Mouse (Mus musculus) heart, embryonic 10.5 days (tissue): ENCODE measurements around the gene Zfp825. TPM values are rescaled to one million over a fixed set of nuclear protein-coding genes. Genes with fewer than 3 reads are reported as not detected.
"Not testable (repeated sequence)": the region's sequence is repeated elsewhere in the genome, so short reads cannot be mapped to it uniquely, and the experiment has no call there.

Source experiments
- DNase-seq: peaks from one replicate; pipeline ENCODE4 v3.0.0-alpha.2; 2017; ENCODE audit warnings: low spot score
- H3K27ac ChIP-seq: fragments of 300-500 bp; sonication (generic); 2 replicates; pipeline ENCODE4 v1.5.1; 2016; ENCODE audit warnings: mild to moderate bottlenecking
- H3K27me3 ChIP-seq: fragments of 300-500 bp; sonication (generic); 2 replicates; pipeline ENCODE4 v1.6.1; 2016; ENCODE audit warnings: mild to moderate bottlenecking; ENCODE audit not compliant: poor library complexity, insufficient read depth, severe bottlenecking
- H3K36me3 ChIP-seq: fragments of 300-500 bp; sonication (generic); 2 replicates; pipeline ENCODE4 v1.6.1; 2016; ENCODE audit warnings: mild to moderate bottlenecking, moderate library complexity
- H3K4me1 ChIP-seq: fragments of 300-500 bp; sonication (generic); 2 replicates; pipeline ENCODE4 v1.6.1; 2016; ENCODE audit warnings: mild to moderate bottlenecking
- H3K4me3 ChIP-seq: fragments of 300-500 bp; sonication (generic); 2 replicates; pipeline ENCODE4 v1.5.1; 2016; ENCODE audit warnings: mild to moderate bottlenecking, moderate library complexity
- H3K9me3 ChIP-seq: fragments of 300-500 bp; sonication (generic); 2 replicates; pipeline ENCODE4 v1.6.1; 2016; ENCODE audit warnings: mild to moderate bottlenecking, moderate library complexity
- WGBS: fragments of 180-500 bp; shearing (Covaris S2); methylation state at CpG from one replicate; pipeline ENCODE4 v1.1.7; 2016; 5-methylcytosine and 5-hydroxymethylcytosine counted together
- polyA plus RNA-seq: library from polyadenylated mRNA; unstranded; fragments of >200 nt; fragmentation: Nextera tagmentation; extraction: Ambion mirVana; gene quantifications from 2 replicates; pipeline ENCODE4 v1.2.1, GENCODE M21; 2016

Gene Zfp825
- 15.4 and 19.1 TPM in 2 replicates for polyA plus RNA-seq

DNA sequence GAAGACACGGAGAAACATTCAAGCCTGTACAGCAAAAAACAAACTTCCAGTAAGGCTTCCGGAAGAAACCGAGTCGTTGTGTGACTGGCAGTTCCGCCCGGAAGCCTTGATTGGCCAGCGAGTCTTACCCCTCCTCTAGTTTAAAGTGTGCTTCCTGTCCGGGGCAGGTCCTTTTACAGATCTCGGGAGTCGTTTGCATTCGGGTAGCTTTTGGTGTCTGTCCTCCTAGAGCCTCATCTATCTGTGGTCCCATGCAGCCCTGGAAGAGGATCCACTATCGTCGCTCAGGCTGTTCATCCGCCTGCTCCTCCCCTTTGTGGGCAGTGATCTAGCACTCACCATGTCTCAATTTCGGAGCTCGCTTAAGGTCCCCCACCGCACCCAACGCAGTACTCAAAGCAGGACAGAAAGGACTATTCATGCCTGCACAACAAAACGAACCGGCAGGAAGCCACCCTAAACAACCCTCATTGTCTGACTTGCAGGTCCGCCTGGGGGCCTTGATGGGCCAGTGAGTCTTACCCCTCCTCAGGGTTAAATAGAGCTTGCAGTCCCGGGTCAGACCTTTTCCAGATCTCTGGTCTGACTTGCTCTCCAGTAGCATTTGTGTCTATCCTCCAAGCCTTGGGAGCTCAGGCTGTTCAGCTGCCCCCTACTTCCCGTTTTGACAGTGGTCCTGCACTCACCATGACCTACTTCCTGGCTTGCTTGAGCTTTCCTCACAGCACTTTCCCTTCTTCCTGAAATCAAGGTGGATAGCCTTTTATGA lies at the start of gene Zfp825:
Gene Zfp825, minus strand, starts transcription at position 82 of the 769 bp plus-strand sequence.
- H3K36me3 ChIP-seq: no peaks in the 10 kb centered on the region
- DNase-seq: peak; percentile 95
- peak within 1 kb of the TSS; percentile 73 for H3K4me3 ChIP-seq
- WGBS: under 1% methylated on average over 23 of the region's 23 CpGs
- H3K27me3 ChIP-seq: no peaks in the 10 kb centered on the region
- H3K9me3 ChIP-seq: no peaks in the 10 kb centered on the region
- peak within 1 kb of the TSS; percentile 89 for H3K27ac ChIP-seq
- H3K4me1 ChIP-seq: 0 out of 2 replicates have a peak, but pooled peaks cover 4% of the 10 kb centered on the region

DNA sequence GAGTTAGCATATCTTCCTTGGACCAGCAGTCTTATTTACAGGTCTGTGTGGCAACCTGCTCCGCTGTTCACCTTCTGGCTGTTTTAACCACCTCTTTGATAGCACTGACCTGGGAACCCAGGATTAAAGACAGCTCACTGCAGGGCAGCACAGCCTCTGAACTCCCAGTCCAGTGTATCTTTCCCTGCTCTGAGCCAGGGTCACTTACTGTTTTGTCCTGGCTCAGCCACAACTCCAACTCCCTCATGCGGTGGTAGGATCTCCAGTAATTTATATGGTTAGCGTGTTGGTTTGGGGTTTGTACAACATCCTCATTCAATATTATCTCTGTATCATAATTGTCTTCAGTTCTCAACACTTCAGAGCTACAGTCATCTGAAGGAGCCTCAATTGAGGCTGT lies 41.6 kb upstream of the Zfp825 start:
- WGBS: 86% methylated on average over 3 of the region's 3 CpGs
- not testable (repeated sequence) for H3K9me3 ChIP-seq

DNA sequence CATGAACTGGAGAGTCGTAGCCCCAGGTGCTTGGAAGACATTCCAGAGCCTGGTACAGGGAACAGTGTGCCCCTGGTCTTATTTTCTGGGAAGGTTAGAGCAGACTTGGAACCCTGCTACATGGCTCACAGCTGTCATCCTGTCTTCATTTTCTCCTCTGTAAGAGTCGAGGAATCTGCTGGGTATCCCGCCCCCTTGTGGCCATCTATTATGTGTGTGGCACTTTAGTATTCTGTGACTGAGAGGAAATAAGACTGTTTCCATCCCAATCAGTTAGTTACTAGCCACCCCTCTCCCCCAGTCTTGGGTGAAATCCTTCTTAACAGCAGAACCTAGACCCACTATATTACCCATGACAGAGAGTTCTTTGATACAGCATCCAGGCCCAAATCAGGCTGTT lies 41.1 kb upstream of the Zfp825 start:
- DNase-seq: peak; percentile 75
- not testable (repeated sequence) for H3K27me3 ChIP-seq, H3K9me3 ChIP-seq, H3K36me3 ChIP-seq, H3K27ac ChIP-seq, H3K4me3 ChIP-seq, H3K4me1 ChIP-seq
- 20% methylated on average over 3 of the region's 3 CpGs for WGBS

More for the DNA sequence above, 41.6 kb upstream of the Zfp825 start:
- not testable (repeated sequence) for DNase-seq, H3K4me3 ChIP-seq, H3K27ac ChIP-seq, H3K27me3 ChIP-seq, H3K4me1 ChIP-seq, H3K36me3 ChIP-seq

DNA sequence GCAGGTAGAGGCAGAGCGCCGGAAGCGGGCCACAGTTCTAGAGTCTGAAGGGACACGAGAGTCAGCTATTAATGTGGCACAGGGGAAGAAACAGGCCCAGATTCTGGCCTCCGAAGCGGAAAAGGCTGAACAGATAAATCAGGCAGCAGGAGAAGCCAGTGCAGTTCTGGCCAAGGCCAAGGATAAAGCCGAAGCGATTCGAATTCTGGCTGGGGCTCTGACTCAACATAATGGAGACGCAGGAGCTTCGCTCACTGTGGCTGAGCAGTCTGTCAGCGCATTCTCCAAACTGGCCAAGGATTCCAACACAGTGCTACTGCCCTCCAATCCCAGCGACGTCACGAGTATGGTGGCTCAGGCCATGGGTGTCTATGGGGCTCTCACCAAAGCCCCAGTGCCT lies 40.3 kb upstream of the Zfp825 start:
- H3K27ac ChIP-seq: no peak overlapping the region
- H3K4me1 ChIP-seq: no peaks in the 10 kb centered on the region
- H3K9me3 ChIP-seq: no peaks in the 10 kb centered on the region
- H3K4me3 ChIP-seq: no peak overlapping the region
- no peak for DNase-seq
- H3K27me3 ChIP-seq: no peaks in the 10 kb centered on the region
- 83% methylated on average over 15 of the region's 15 CpGs for WGBS
- no peaks in the 10 kb centered on the region for H3K36me3 ChIP-seq

DNA sequence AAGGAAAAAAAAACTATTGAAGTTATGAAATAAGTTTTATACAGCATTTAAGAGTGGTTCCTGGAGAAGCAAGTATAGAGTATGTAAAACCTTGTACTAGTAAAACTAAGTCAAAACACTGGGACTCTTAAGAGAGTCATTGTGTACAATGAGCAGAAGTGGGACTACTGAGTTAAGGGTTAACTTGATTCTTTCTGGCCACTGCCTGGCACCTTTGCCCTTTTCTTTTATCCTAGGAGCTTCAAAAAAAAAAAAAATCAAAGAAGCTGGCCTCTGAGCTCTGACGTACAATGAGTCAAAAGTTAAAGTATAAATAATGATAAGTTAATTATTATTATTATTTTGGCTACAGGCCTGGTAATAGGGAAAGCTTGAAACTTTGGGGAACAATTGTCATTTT lies 37.5 kb upstream of the Zfp825 start:
- not testable (repeated sequence) for DNase-seq, H3K36me3 ChIP-seq, H3K27ac ChIP-seq, H3K4me1 ChIP-seq, H3K9me3 ChIP-seq, H3K27me3 ChIP-seq, H3K4me3 ChIP-seq
- 57% methylated on average over 1 of the region's 1 CpGs for WGBS

DNA sequence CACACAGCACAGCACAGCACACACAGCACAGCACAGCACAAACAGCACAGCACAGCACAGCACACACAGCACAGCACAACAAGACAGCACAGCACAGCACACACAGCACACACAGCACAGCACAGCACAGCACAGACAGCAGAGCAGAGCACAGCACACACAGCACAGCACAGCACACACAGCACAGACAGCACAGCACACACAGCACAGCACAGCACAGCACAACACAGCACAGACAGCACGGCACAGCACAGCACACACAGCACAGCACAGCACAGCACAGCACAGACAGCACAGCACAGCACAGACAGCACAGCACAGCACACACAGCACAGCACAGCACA lies 35.6 kb upstream of the Zfp825 start:
- H3K9me3 ChIP-seq, H3K27me3 ChIP-seq, H3K36me3 ChIP-seq, H3K27ac ChIP-seq, H3K4me1 ChIP-seq, H3K4me3 ChIP-seq: not testable (repeated sequence)
- WGBS: 16% methylated on average over 1 of the region's 1 CpGs
- peak; percentile 75 for DNase-seq

DNA sequence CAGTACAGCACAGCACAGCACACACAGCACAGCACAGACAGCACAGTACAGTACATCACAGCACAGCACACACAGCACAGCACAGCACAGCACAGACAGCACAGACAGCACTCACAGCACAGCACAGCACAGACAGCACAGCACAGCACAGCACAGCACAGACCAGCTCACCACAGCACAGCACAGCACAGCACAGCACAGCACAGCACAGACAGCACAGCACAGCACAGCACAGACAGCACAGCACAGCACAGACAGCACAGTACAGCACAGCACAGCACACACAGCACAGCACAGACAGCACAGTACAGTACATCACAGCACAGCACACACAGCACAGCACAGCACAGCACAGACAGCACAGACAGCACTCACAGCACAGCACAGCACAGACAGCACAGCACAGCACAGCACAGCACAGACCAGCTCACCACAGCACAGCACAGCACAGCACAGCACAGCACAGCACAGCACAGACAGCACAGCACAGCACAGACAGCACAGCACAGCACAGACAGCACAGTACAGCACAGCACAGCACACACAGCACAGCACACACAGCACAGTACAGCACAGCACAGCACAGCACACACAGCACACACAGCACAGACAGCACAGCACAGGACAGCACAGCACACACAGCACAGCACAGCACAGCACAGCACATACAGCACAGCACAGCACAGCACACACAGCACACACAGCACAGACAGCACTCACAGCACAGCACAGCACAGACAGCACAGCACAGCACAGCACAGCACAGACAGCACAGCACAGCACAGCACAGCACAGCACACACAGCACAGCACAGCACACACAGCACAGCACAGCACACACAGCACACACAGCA lies 35.0 kb upstream of the Zfp825 start:
- H3K9me3 ChIP-seq, H3K4me3 ChIP-seq, H3K4me1 ChIP-seq, H3K27ac ChIP-seq, DNase-seq, H3K27me3 ChIP-seq, H3K36me3 ChIP-seq: not testable (repeated sequence)

DNA sequence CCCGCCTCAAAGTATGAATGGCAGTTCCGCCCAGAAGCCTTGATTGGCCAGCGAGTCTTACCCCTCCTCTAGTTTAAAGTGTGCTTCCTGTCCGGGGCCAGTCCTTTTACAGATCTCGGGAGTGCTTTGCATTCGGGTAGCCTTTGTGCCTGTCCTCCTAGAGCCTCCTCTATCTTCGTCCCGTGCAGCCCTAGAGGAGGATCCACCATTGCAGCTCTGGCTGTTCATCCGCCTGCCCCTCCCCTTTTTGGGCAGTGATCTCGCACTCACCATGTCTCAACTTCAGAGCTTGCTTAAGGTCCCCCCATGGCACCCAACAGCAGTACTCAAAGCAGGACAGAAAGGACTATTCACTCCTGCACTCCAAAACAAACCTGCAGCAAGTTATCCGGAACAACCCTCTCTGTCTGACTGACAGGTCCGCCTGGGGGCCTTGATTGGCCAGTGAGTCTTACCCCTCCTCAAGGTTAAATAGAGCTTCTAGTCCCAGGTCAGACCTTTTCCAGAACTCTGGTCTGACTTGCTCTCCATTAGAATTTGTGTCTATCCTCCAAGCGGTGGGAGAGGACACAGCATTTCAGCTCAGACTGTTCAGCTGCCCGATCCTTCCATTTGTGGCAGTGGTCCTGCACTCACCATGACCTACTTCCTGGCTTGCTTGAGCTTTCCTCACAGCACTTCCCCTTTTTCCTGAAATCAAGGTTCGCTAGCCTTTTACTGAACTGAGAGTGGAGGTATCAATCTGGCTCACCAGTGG lies 28.9 kb upstream of the Zfp825 start:
- Histone ChIP-seq H3K36me3 (no peaks in the 10 kb centered on the region), H3K27ac (peak overlapping the region; percentile 88), H3K4me3 (peak overlapping the region; percentile 66), H3K9me3 (no peaks in the 10 kb centered on the region), H3K4me1 (no peaks in the 10 kb centered on the region), H3K27me3 (no peaks in the 10 kb centered on the region)
- DNase-seq: peak; percentile 91
- WGBS: 1% methylated on average over 15 of the region's 15 CpGs

DNA sequence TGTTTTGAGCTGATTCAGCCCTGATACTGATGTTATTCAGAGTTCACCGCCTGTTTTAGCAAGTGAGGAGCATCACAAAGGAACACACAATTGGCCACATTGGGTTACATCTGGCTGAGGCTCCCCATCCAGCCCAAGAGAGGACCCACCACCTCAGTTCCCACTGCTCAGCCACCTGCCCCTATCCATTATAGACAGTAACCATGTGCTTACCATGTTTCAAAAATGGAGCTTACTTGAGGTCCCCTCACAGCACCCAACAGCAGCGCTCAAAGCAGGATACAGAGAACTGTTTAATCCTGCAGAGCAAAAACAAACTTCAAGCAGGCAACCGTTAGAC lies 28.3 kb upstream of the Zfp825 start:
- H3K9me3 ChIP-seq, DNase-seq, H3K27me3 ChIP-seq, H3K36me3 ChIP-seq, H3K4me1 ChIP-seq: not testable (repeated sequence)
- H3K27ac ChIP-seq: peak overlapping the region; percentile 88
- peak overlapping the region; percentile 66 for H3K4me3 ChIP-seq
- WGBS: 3% methylated on average over 3 of the region's 3 CpGs

DNA sequence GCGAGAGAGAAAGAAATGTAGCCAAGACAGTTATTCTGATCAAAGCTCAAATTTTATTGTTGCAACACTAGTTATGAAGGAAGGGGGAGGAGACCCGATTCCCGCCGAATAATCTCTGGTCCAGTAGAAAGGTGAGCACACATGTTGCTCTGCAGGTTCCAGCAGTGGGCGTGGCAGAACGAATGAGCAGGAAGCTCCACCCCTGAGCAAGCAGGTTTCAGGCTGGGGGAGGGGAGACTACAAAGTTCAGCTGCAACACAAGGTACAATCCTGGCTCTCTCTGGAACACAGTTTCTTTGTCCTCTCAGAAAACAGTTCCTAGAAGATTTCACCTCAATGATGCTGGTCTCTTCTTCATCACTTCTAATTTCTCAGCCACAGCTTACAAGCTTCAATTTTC lies 14.2 kb upstream of the Zfp825 start:
- not testable (repeated sequence) for H3K4me3 ChIP-seq, H3K9me3 ChIP-seq, H3K36me3 ChIP-seq, DNase-seq, H3K27me3 ChIP-seq, H3K27ac ChIP-seq, H3K4me1 ChIP-seq
- 79% methylated on average over 6 of the region's 6 CpGs for WGBS

DNA sequence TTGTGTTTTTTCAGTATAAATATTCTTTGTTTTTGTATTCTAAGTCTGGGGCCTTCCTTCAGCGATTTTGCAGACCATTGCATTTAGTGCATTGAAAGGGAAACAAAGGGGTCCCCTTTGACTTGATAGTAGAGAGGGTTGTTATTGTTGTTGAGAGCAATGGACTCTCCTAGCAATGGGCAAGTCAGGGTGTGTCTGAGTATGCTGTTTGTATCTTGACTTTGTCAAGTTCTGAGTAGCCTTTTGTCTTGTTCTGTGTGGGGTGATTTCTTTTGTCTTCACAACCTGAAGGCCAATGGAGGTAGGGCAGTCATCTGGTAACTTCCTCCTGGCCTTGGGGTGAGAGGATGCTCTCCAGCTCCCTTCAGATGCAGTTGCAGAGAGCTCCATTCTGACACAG lies 9.1 kb upstream of the Zfp825 start:
- not testable (repeated sequence) for H3K4me1 ChIP-seq, H3K27ac ChIP-seq, H3K9me3 ChIP-seq, H3K36me3 ChIP-seq, H3K4me3 ChIP-seq, DNase-seq, H3K27me3 ChIP-seq
- WGBS: 68% methylated on average over 1 of the region's 1 CpGs

DNA sequence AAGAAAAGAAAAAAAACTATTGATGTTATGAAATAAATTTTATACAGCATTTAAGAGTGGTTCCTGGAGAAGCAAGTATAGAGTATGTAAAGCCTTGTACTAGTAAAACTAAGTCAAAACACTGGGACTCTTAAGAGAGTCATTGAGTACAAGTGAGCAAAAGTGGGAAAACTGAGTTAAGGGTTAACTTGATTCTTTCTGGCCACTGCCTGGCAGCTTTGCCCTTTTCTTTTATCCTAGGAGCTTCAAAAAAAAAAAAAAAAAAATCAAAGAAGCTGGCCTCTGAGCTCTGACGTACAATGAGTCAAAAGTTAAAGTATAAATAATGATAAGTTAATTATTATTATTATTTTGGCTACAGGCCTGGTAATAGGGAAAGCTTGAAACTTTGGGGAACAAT lies 5.9 kb upstream of the Zfp825 start:
- H3K4me1 ChIP-seq, H3K27ac ChIP-seq, DNase-seq, H3K9me3 ChIP-seq, H3K4me3 ChIP-seq, H3K36me3 ChIP-seq, H3K27me3 ChIP-seq: not testable (repeated sequence)
- WGBS: 62% methylated on average over 1 of the region's 1 CpGs

DNA sequence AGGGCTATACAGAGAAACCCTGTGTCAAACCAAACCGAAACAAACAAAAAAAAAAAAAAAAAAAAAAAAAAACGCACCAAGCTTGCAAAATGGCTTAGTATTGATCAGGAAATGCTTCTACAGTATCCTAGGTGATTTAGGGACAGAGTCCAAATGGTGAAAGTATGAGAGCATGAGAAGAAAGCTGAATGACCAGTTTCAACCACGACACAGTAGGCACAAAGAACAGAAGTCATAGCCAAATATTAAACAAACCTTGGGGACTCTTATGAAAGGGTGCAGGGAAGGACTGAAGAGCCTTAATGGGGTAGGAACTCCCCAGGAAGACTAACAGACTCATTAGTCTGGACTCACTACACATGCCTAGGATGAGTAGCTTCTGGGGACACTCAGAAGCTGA lies 9.5 kb downstream of the Zfp825 start:
- not testable (repeated sequence) for H3K4me3 ChIP-seq, H3K27me3 ChIP-seq, H3K4me1 ChIP-seq, H3K27ac ChIP-seq, DNase-seq, H3K9me3 ChIP-seq
- WGBS: 84% methylated on average over 3 of the region's 3 CpGs
- peaks cover 20% of the 10 kb centered on the region for H3K36me3 ChIP-seq
